ENCODE assay signal across 26 mouse cellular contexts in the genomic region with DNA sequence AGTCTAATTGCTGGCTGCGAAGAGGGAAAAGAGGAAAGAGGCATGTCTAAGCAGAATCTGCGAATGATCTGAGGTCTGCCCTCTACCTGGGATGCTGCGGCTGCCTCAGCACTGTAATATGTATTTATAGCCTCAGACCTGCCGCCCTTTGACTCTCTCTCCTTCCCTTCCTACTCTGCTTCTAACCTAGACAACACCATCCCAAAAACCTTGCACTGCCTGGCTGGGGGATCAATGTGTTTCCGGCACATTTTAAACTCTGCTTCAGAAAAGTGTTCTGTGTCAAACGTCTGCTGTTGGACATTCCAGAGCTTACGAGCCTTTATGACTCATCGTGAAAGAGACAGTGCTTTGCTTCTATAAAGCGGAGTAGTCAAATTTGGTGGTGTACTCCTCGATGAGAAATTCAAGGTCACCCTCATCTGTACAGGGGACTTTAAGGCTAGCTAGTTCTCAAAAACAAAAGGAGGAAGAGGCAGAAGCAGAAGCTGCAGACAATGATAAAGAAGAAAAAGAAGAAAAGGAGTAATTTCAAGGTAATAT.
A peak's percentile ranks its signal among the peaks of the same experiment; 100 is the strongest.
DNase-seq lines count a peak whose midpoint lies in the region; ATAC-seq lines count a peak whose summit lies in the region.
"Had no signal": no experiment of that assay in that cellular context is flagged by ENCODE, and none has a peak within 500 bp of the region (broad histone marks: within the 10 kb centered on the region; RNA-seq: fewer than 3 reads in every experiment).

No protein-coding gene starts in this region.

- ATAC-seq in heart, embryonic 14.5 days (ENCODE audit: insufficient number of reproducible peaks, insufficient read depth, low FRiP score, low read depth): no peak
- ATAC-seq: forebrain, embryonic 16.5 days had no signal

- peak; percentile 8 to 46 for DNase-seq in adrenal gland, adult (ENCODE audit: inconsistent age in 2 of 2, low spot score in 1 of 2)
- DNase-seq in adrenal gland, postnatal 25 days: no peak
- DNase-seq in heart, adult 9 months (ENCODE audit: low spot score in 2 of 2): no peak
- peak; percentile 37 for DNase-seq in 3T3-L1 (ENCODE audit: low read depth, low spot score)
- DNase-seq in embryonic facial prominence, embryonic 10.5 days (ENCODE audit: low spot score): peak; percentile 6
- DNase-seq in c-Kit-positive CD71-positive TER-119-positive erythroid progenitor cells, embryonic 14.5 days (ENCODE audit: low spot score): no peak
- DNase-seq in urinary bladder, adult 18-20 months (ENCODE audit: low spot score in 2 of 2): no peak
- DNase-seq: adrenal gland, postnatal 14 days; cerebellum, adult 11 months; cerebellum, adult 9-11 months; gastrocnemius, postnatal 25 days; kidney, adult 9 months; left cerebral cortex, postnatal 4 days; lung, postnatal 4 days; thymus, adult 2 months; thymus, postnatal 4 days had no signal

- WGBS in heart, embryonic 14.5 days: 32% methylated on average over 10 of the region's 10 CpGs
- 75% methylated on average over 10 of the region's 10 CpGs for WGBS in embryonic facial prominence, embryonic 10.5 days

- no peaks in the 10 kb centered on the region for H3K27me3 ChIP-seq in heart, embryonic 14.5 days (ENCODE audit: control insufficient read depth, insufficient read depth, low read length)
- H3K27me3 ChIP-seq in embryonic facial prominence, embryonic 10.5 days (replicated peaks; ENCODE audit: low read depth, poor library complexity, severe bottlenecking): no peaks in the 10 kb centered on the region
- H3K27me3 ChIP-seq: hindbrain, embryonic 13.5 days; limb, embryonic 15.5 days had no signal

- no peak overlapping the region for H3K4me3 ChIP-seq in heart, embryonic 14.5 days (ENCODE audit: control insufficient read depth in 1 of 2, insufficient read depth in 1 of 2, low read depth in 1 of 2, low read length in 2 of 2)
- H3K4me3 ChIP-seq in embryonic facial prominence, embryonic 10.5 days: no peak overlapping the region
- H3K4me3 ChIP-seq: forebrain, embryonic 10.5 days; hindbrain, embryonic 13.5 days; limb, embryonic 15.5 days had no signal

- peaks cover 7 to 9% of the 10 kb centered on the region in 2 experiments; a peak in 3 of 4 replicates for H3K4me1 ChIP-seq in heart, embryonic 14.5 days (ENCODE audit: control insufficient read depth in 2 of 2, insufficient read depth in 2 of 2, low read length in 2 of 2)
- peaks cover 11% of the 10 kb centered on the region for H3K4me1 ChIP-seq in embryonic facial prominence, embryonic 10.5 days
- H3K4me1 ChIP-seq: hindbrain, embryonic 13.5 days had no signal

- H3K27ac ChIP-seq in heart, embryonic 14.5 days (replicated peaks in 1 of 2; ENCODE audit: control insufficient read depth in 1 of 2, insufficient read depth in 1 of 2, low read depth in 2 of 2, low read length in 2 of 2): no peak overlapping the region
- H3K27ac ChIP-seq in embryonic facial prominence, embryonic 10.5 days (replicated peaks): no peak overlapping the region
- H3K27ac ChIP-seq: forebrain, embryonic 10.5 days; hindbrain, embryonic 13.5 days; limb, embryonic 15.5 days; liver, embryonic 14.5 days; stomach, postnatal 0 days had no signal

- no peaks in the 10 kb centered on the region for H3K9me3 ChIP-seq in heart, embryonic 14.5 days (ENCODE audit: control insufficient read depth, low read length)
- no peaks in the 10 kb centered on the region for H3K9me3 ChIP-seq in embryonic facial prominence, embryonic 10.5 days
- H3K9me3 ChIP-seq: forebrain, embryonic 10.5 days; G1E; hindbrain, embryonic 13.5 days; limb, embryonic 15.5 days had no signal

- H3K36me3 ChIP-seq in heart, embryonic 14.5 days (ENCODE audit: control insufficient read depth, insufficient read depth, low read length): no peaks in the 10 kb centered on the region
- H3K36me3 ChIP-seq in embryonic facial prominence, embryonic 10.5 days (replicated peaks): no peaks in the 10 kb centered on the region
- H3K36me3 ChIP-seq: forebrain, embryonic 10.5 days; G1E; hindbrain, embryonic 13.5 days; limb, embryonic 15.5 days had no signal

- H3K9ac ChIP-seq in heart, embryonic 14.5 days (ENCODE audit: low read length): no peak overlapping the region
- H3K9ac ChIP-seq: hindbrain, embryonic 13.5 days; limb, embryonic 15.5 days; liver, embryonic 14.5 days; lung, embryonic 14.5 days had no signal

- peak overlapping the region; percentile 39 for H3K4me2 ChIP-seq in heart, embryonic 14.5 days (ENCODE audit: low read length)
- H3K4me2 ChIP-seq: heart, embryonic 11.5 days; hindbrain, embryonic 13.5 days; limb, embryonic 15.5 days; lung, embryonic 14.5 days had no signal

Comparison
In these comparisons a context has a peak if more than half of its experiments do, and no peak if none do; other contexts are left out.
1. DNase-seq: peak in adrenal gland, adult (2 of 2), 3T3-L1 (single experiment) and embryonic facial prominence, embryonic 10.5 days (single experiment); none in adrenal gland, postnatal 25 days (single experiment), heart, adult 9 months (0 of 2), c-Kit-positive CD71-positive TER-119-positive erythroid progenitor cells, embryonic 14.5 days (single experiment) and urinary bladder, adult 18-20 months (0 of 2).